Mouse (Mus musculus) olfactory bulb, adult 2 months (tissue): ENCODE measurements around the gene Pafah1b1.

ENCODE experiments used
- CTCF ChIP-seq: fragments of 200-500 bp; IDR thresholded peaks from 2 replicates; pipeline ENCODE4 v1.5.1; 2012; ENCODE audit warnings: low read depth, mild to moderate bottlenecking, low read length, moderate library complexity; ENCODE audit not compliant: insufficient read depth
- POLR2A ChIP-seq: fragments of 200-500 bp; IDR thresholded peaks from 2 replicates; pipeline ENCODE4 v1.6.1; 2012; ENCODE audit warnings: mild to moderate bottlenecking, low read depth, low read length, moderate library complexity; ENCODE audit not compliant: insufficient read depth

- TF ChIP-seq CTCF (no peak), POLR2A (no peak)
Observed at GRCm38 (mm10) chr11:74751352-74752066, 27.0 kb upstream of the Pafah1b1 start.
